Mouse (Mus musculus): Measurements from ENCODE around the gene Ccdc87. TPM values are rescaled to one million over a fixed set of nuclear protein-coding genes. Genes with fewer than 3 reads are reported as not detected.

Ccdc87 gene
- polyA plus RNA-seq, 1 experiment from 2014 or later = not detected

GRCm38 (mm10) chr19:4877785-4878184, 38.6 kb downstream of the Ccdc87 start, which contains the start of gene Actn3:
Actn3 (minus strand) TSS chr19:4877909.
- H3K4me3 ChIP-seq (ENCODE audit: low read depth, low read length) = peak within 1 kb of the TSS; percentile 82
- WGBS = 1% methylated on average over 17 of the region's 17 CpGs
- TF ChIP-seq CTCF (IDR thresholded peaks at IDR 0.05; ENCODE audit: low read depth) = no peak; the same call in 1 of the 2 replicates

GRCm38 (mm10) chr19:4878405-4879323, 39.5 kb downstream of the Ccdc87 start, which contains the start of gene Zdhhc24:
Zdhhc24 (plus strand) TSS chr19:4878668.
- no peak for TF ChIP-seq CTCF (IDR thresholded peaks at IDR 0.05; ENCODE audit: low read depth)
- H3K27me3 ChIP-seq (replicated peaks; ENCODE audit: control insufficient read depth, insufficient read depth, low read length) = 0 out of 2 replicates have a peak, but pooled peaks cover 4% of the 10 kb centered on the region
- no peaks in the 10 kb centered on the region for H3K9me3 ChIP-seq (ENCODE audit: control insufficient read depth)
- H3K4me2 ChIP-seq (replicated peaks; ENCODE audit: low read depth) = peak within 1 kb of the TSS; percentile 86
- H3K4me3 ChIP-seq (ENCODE audit: low read depth, low read length) = peak within 1 kb of the TSS; percentile 82
- H3K4me1 ChIP-seq (replicated peaks; ENCODE audit: control insufficient read depth, insufficient read depth, low read length) = peaks cover 5% of the 10 kb centered on the region; the same call in 1 of the 2 replicates
- H3K27ac ChIP-seq (ENCODE audit: low read depth, low read length) = no peak within 1 kb of the TSS; the same call in 1 of the 2 replicates
- WGBS = under 1% methylated on average over 52 of the region's 52 CpGs
- ATAC-seq = peak; percentile 98
- peak within 1 kb of the TSS; percentile 76 for H3K9ac ChIP-seq (ENCODE audit: low read depth, low read length)
- peaks cover 10% of the 10 kb centered on the region; the same call in 1 of the 2 replicates for H3K36me3 ChIP-seq (ENCODE audit: control insufficient read depth, insufficient read depth)

More at GRCm38 (mm10) chr19:4877785-4878184, 38.6 kb downstream of the Ccdc87 start, which contains the start of gene Actn3:
- H3K9me3 ChIP-seq (ENCODE audit: control insufficient read depth) = no peaks in the 10 kb centered on the region
- H3K36me3 ChIP-seq (ENCODE audit: control insufficient read depth, insufficient read depth) = 0 out of 2 replicates have a peak, but pooled peaks cover 3% of the 10 kb centered on the region
- H3K4me1 ChIP-seq (replicated peaks; ENCODE audit: control insufficient read depth, insufficient read depth, low read length) = peaks cover 5% of the 10 kb centered on the region; the same call in 1 of the 2 replicates
- H3K4me2 ChIP-seq (replicated peaks; ENCODE audit: low read depth) = peak within 1 kb of the TSS; percentile 86
- no peak within 1 kb of the TSS; the same call in 1 of the 2 replicates for H3K27ac ChIP-seq (ENCODE audit: low read depth, low read length)
- peak within 1 kb of the TSS; percentile 76 for H3K9ac ChIP-seq (ENCODE audit: low read depth, low read length)
- peak; percentile 9; the same call in 1 of the 2 replicates for ATAC-seq
- H3K27me3 ChIP-seq (replicated peaks; ENCODE audit: control insufficient read depth, insufficient read depth, low read length) = 0 out of 2 replicates have a peak, but pooled peaks cover 4% of the 10 kb centered on the region

- peak overlapping the region; percentile 76; the same call in 1 of the 2 replicates for H3K9ac ChIP-seq (ENCODE audit: low read depth, low read length)
- H3K27ac ChIP-seq (ENCODE audit: low read depth, low read length) = no peak overlapping the region
- H3K36me3 ChIP-seq (ENCODE audit: control insufficient read depth, insufficient read depth) = peaks cover 13% of the 10 kb centered on the region; the same call in 1 of the 2 replicates
- no peak for TF ChIP-seq CTCF (IDR thresholded peaks at IDR 0.05; ENCODE audit: low read depth)
- 0 out of 2 replicates have a peak, but pooled peaks cover 4% of the 10 kb centered on the region for H3K27me3 ChIP-seq (replicated peaks; ENCODE audit: control insufficient read depth, insufficient read depth, low read length)
- H3K4me1 ChIP-seq (replicated peaks; ENCODE audit: control insufficient read depth, insufficient read depth, low read length) = peaks cover 5% of the 10 kb centered on the region; the same call in 1 of the 2 replicates
- H3K9me3 ChIP-seq (ENCODE audit: control insufficient read depth) = no peaks in the 10 kb centered on the region
- peak overlapping the region; percentile 82 for H3K4me3 ChIP-seq (ENCODE audit: low read depth, low read length)
- peak overlapping the region; percentile 86 for H3K4me2 ChIP-seq (replicated peaks; ENCODE audit: low read depth)
- no peak for ATAC-seq
- WGBS = 59% methylated on average over 10 of the region's 10 CpGs
Measured at GRCm38 (mm10) chr19:4879324-4879703, 40.1 kb downstream of the Ccdc87 start.

- peaks cover 13% of the 10 kb centered on the region; the same call in 1 of the 2 replicates for H3K36me3 ChIP-seq (ENCODE audit: control insufficient read depth, insufficient read depth)
- no peak for TF ChIP-seq CTCF (IDR thresholded peaks at IDR 0.05; ENCODE audit: low read depth)
- no peak overlapping the region for H3K4me2 ChIP-seq (replicated peaks; ENCODE audit: low read depth)
- no peak for ATAC-seq
- H3K27me3 ChIP-seq (replicated peaks; ENCODE audit: control insufficient read depth, insufficient read depth, low read length) = no peaks in the 10 kb centered on the region
- no peak overlapping the region for H3K4me3 ChIP-seq (ENCODE audit: low read depth, low read length)
- 86% methylated on average over 4 of the region's 4 CpGs for WGBS
- H3K9ac ChIP-seq (ENCODE audit: low read depth, low read length) = no peak overlapping the region
- H3K27ac ChIP-seq (ENCODE audit: low read depth, low read length) = no peak overlapping the region
- no peaks in the 10 kb centered on the region for H3K9me3 ChIP-seq (ENCODE audit: control insufficient read depth)
- no peaks in the 10 kb centered on the region for H3K4me1 ChIP-seq (replicated peaks; ENCODE audit: control insufficient read depth, insufficient read depth, low read length)
Measured at GRCm38 (mm10) chr19:4883961-4884360, 44.8 kb downstream of the Ccdc87 start.

DNA sequence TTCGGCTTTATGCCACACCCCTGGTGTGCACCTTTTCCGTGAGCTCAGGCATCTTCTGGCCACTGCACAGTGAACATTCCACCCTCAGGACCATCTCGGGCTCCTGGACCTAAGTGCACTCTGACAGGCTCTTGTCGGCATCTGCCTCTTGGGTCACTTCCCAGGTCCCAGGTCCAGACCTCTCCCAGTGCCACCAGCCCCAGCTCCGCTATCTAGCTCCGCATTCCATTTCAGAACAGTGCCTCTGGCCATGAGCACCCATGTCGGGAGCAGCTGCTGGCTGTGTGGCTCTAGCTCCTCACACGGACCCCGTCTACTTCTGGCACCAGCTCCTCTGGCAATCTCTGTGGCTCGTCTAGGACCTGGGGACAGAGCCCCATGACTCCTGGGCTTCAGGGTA, 50.6 kb downstream of the Ccdc87 start:
- Histone ChIP-seq H3K4me1 (replicated peaks; ENCODE audit: control insufficient read depth, insufficient read depth, low read length) (no peaks in the 10 kb centered on the region), H3K4me2 (replicated peaks; ENCODE audit: low read depth) (no peak overlapping the region), H3K4me3 (ENCODE audit: low read depth, low read length) (no peak overlapping the region), H3K9me3 (ENCODE audit: control insufficient read depth) (no peaks in the 10 kb centered on the region), H3K36me3 (ENCODE audit: control insufficient read depth, insufficient read depth) (no peaks in the 10 kb centered on the region), H3K9ac (ENCODE audit: low read depth, low read length) (no peak overlapping the region), H3K27ac (ENCODE audit: low read depth, low read length) (no peak overlapping the region), H3K27me3 (replicated peaks; ENCODE audit: control insufficient read depth, insufficient read depth, low read length) (no peaks in the 10 kb centered on the region)
- 85% methylated on average over 10 of the region's 10 CpGs for WGBS
- no peak for TF ChIP-seq CTCF (IDR thresholded peaks at IDR 0.05; ENCODE audit: low read depth)
- ATAC-seq = no peak

DNA sequence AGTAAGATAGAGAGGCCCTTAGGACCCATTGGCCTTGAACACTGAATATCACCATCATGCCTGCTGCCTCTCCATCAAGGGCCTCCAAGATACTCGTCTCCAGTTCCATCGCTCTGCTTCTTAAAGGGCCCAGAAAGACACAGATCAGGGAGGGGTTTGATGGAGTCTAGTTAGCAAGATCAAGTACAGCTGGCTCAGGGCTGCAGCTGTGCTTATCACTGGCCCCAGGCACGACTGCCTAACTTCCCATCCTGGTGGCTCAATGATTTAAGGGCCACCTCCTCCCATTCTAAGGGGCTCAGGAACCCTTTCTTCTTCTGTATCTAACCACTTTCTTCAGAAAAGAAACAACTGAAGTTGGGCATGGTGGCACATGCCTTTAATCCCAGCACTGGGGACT, 52.6 kb downstream of the Ccdc87 start:
- no peak for ATAC-seq
- Histone ChIP-seq H3K27me3 (replicated peaks; ENCODE audit: control insufficient read depth, insufficient read depth, low read length) (no peaks in the 10 kb centered on the region), H3K36me3 (ENCODE audit: control insufficient read depth, insufficient read depth) (no peaks in the 10 kb centered on the region), H3K9me3 (ENCODE audit: control insufficient read depth) (no peaks in the 10 kb centered on the region), H3K27ac (ENCODE audit: low read depth, low read length) (no peak overlapping the region), H3K4me3 (ENCODE audit: low read depth, low read length) (no peak overlapping the region), H3K4me1 (replicated peaks; ENCODE audit: control insufficient read depth, insufficient read depth, low read length) (no peaks in the 10 kb centered on the region), H3K4me2 (replicated peaks; ENCODE audit: low read depth) (no peak overlapping the region), H3K9ac (ENCODE audit: low read depth, low read length) (no peak overlapping the region)
- no peak for TF ChIP-seq CTCF (IDR thresholded peaks at IDR 0.05; ENCODE audit: low read depth)
- 68% methylated on average over 3 of the region's 3 CpGs for WGBS

Other genes with a start within 250 kb of the Ccdc87 start
- gene Lrfn4, start 223.7 kb upstream of the Ccdc87 start, polyA plus RNA-seq (2015; fragmentation: Nextera tagmentation; extraction: Ambion mirVana) = 4.6 and 4.8 TPM in 2 replicates
- 37.0 and 37.4 TPM in 2 replicates for gene Rce1, start 213.7 kb upstream of the Ccdc87 start, polyA plus RNA-seq (2015; fragmentation: Nextera tagmentation; extraction: Ambion mirVana)
- gene Gm960, start 140.7 kb upstream of the Ccdc87 start, polyA plus RNA-seq (2015; fragmentation: Nextera tagmentation; extraction: Ambion mirVana) = 1.0 and 1.1 TPM in 2 replicates
- 0.27 and 0.31 TPM in 2 replicates for gene Sptbn2, start 128.2 kb upstream of the Ccdc87 start, polyA plus RNA-seq (2015; fragmentation: Nextera tagmentation; extraction: Ambion mirVana)
- gene Rbm4b, start 82.9 kb upstream of the Ccdc87 start, polyA plus RNA-seq (2015; fragmentation: Nextera tagmentation; extraction: Ambion mirVana) = 17.0 and 18.3 TPM in 2 replicates
- gene Rbm4, start 45.5 kb upstream of the Ccdc87 start, polyA plus RNA-seq (2015; fragmentation: Nextera tagmentation; extraction: Ambion mirVana) = 20.3 and 21.6 TPM in 2 replicates
- 18.4 and 19.5 TPM in 2 replicates for gene Gm21992, start 27.8 kb upstream of the Ccdc87 start, polyA plus RNA-seq (2015; fragmentation: Nextera tagmentation; extraction: Ambion mirVana)
- gene Rbm14, start 27.7 kb upstream of the Ccdc87 start, polyA plus RNA-seq (2015; fragmentation: Nextera tagmentation; extraction: Ambion mirVana) = 21.1 and 21.8 TPM in 2 replicates
- 44.9 and 46.3 TPM in 2 replicates for gene Ccs, start within 50 bp of the Ccdc87 start, polyA plus RNA-seq (2015; fragmentation: Nextera tagmentation; extraction: Ambion mirVana)
- 15.6 and 16.4 TPM in 2 replicates for gene Ctsf, start 15.8 kb downstream of the Ccdc87 start, polyA plus RNA-seq (2015; fragmentation: Nextera tagmentation; extraction: Ambion mirVana)
- gene Actn3, start 38.5 kb downstream of the Ccdc87 start, polyA plus RNA-seq (2015; fragmentation: Nextera tagmentation; extraction: Ambion mirVana) = 0.47 and 0.56 TPM in 2 replicates
- 7.6 and 9.1 TPM in 2 replicates for gene Zdhhc24, start 39.3 kb downstream of the Ccdc87 start, polyA plus RNA-seq (2015; fragmentation: Nextera tagmentation; extraction: Ambion mirVana)
- gene Bbs1, start 67.3 kb downstream of the Ccdc87 start, polyA plus RNA-seq (2015; fragmentation: Nextera tagmentation; extraction: Ambion mirVana) = 0.60 and 0.98 TPM in 2 replicates
- gene Dpp3, start 88.9 kb downstream of the Ccdc87 start, polyA plus RNA-seq (2015; fragmentation: Nextera tagmentation; extraction: Ambion mirVana) = 59.2 and 60.0 TPM in 2 replicates
- 0.46 and 0.89 TPM in 2 replicates for gene Peli3, start 103.8 kb downstream of the Ccdc87 start, polyA plus RNA-seq (2015; fragmentation: Nextera tagmentation; extraction: Ambion mirVana)
- 73.7 and 78.1 TPM in 2 replicates for gene Mrpl11, start 122.8 kb downstream of the Ccdc87 start, polyA plus RNA-seq (2015; fragmentation: Nextera tagmentation; extraction: Ambion mirVana)
- 0.09 and 0.12 TPM in 2 replicates for gene Npas4, start 150.9 kb downstream of the Ccdc87 start, polyA plus RNA-seq (2015; fragmentation: Nextera tagmentation; extraction: Ambion mirVana)
- 1.3 and 1.8 TPM in 2 replicates for gene Slc29a2, start 184.5 kb downstream of the Ccdc87 start, polyA plus RNA-seq (2015; fragmentation: Nextera tagmentation; extraction: Ambion mirVana)
- 16.2 and 17.9 TPM in 2 replicates for gene B4gat1, start 199.5 kb downstream of the Ccdc87 start, polyA plus RNA-seq (2015; fragmentation: Nextera tagmentation; extraction: Ambion mirVana)
- gene AC124502.3, start 199.5 kb downstream of the Ccdc87 start, polyA plus RNA-seq (2015; fragmentation: Nextera tagmentation; extraction: Ambion mirVana) = 0.56 TPM in 1 of 2 replicates, not detected in the other
- 33.2 and 33.4 TPM in 2 replicates for gene Brms1, start 202.0 kb downstream of the Ccdc87 start, polyA plus RNA-seq (2015; fragmentation: Nextera tagmentation; extraction: Ambion mirVana)
- 0.77 and 0.78 TPM in 2 replicates for gene Rin1, start 211.1 kb downstream of the Ccdc87 start, polyA plus RNA-seq (2015; fragmentation: Nextera tagmentation; extraction: Ambion mirVana)
- 19.9 and 23.0 TPM in 2 replicates for gene Cd248, start 228.7 kb downstream of the Ccdc87 start, polyA plus RNA-seq (2015; fragmentation: Nextera tagmentation; extraction: Ambion mirVana)
- gene Tmem151a, start 246.2 kb downstream of the Ccdc87 start, polyA plus RNA-seq (2015; fragmentation: Nextera tagmentation; extraction: Ambion mirVana) = 4.0 TPM in 2 replicates
- 182 and 198 TPM in 2 replicates for gene Yif1a, start 249.2 kb downstream of the Ccdc87 start, polyA plus RNA-seq (2015; fragmentation: Nextera tagmentation; extraction: Ambion mirVana)